Mouse (Mus musculus) olfactory bulb, adult 2 months (tissue): ENCODE data around the gene Olfr68.
"Not testable (repeated sequence)": the region's sequence is repeated elsewhere in the genome, so short reads cannot be mapped to it uniquely, and the experiment has no call there.

Source experiments
- CTCF ChIP-seq: fragments of 200-500 bp; IDR thresholded peaks from 2 replicates; pipeline ENCODE4 v1.5.1; 2012; ENCODE audit warnings: low read depth, mild to moderate bottlenecking, low read length, moderate library complexity; ENCODE audit not compliant: insufficient read depth
- POLR2A ChIP-seq: fragments of 200-500 bp; IDR thresholded peaks from 2 replicates; pipeline ENCODE4 v1.6.1; 2012; ENCODE audit warnings: mild to moderate bottlenecking, low read depth, low read length, moderate library complexity; ENCODE audit not compliant: insufficient read depth

- not testable (repeated sequence) for TF ChIP-seq CTCF, POLR2A
Measured at GRCm38 (mm10) chr7:103815085-103815484, 35.6 kb upstream of the Olfr68 start.
